Mouse (Mus musculus) heart, embryonic 15.5 days (tissue): ENCODE results near the gene Naa80. TPM values are rescaled to one million over a fixed set of nuclear protein-coding genes. Genes with fewer than 3 reads are reported as not detected.
A peak's percentile ranks its signal among the peaks of the same experiment; 100 is the strongest.

Experiments used
- ATAC-seq: fragments of 200-750 bp; cut with Nextera tagmentation; replicated peaks from 2 replicates; pipeline ENCODE4 v1.8.0; 2017; ENCODE audit warnings: low read depth, moderate TSS enrichment; ENCODE audit not compliant: insufficient number of reproducible peaks, insufficient read depth, low FRiP score
- H3K27ac ChIP-seq: fragments of 300-500 bp; sonication (generic); 2 replicates; pipeline ENCODE4 v1.5.1; 2015; ENCODE audit warnings: mild to moderate bottlenecking, inconsistent platforms
- H3K27me3 ChIP-seq: fragments of 300-500 bp; sonication (generic); 2 replicates; pipeline ENCODE4 v1.6.1; 2015; ENCODE audit warnings: inconsistent platforms
- H3K36me3 ChIP-seq: fragments of 300-500 bp; sonication (generic); 2 replicates; pipeline ENCODE4 v1.6.1; 2015; ENCODE audit warnings: mild to moderate bottlenecking, inconsistent platforms
- H3K4me1 ChIP-seq: fragments of 300-500 bp; sonication (generic); replicated peaks from 2 replicates; pipeline ENCODE4 v1.6.1; 2015; ENCODE audit warnings: inconsistent platforms
- H3K4me2 ChIP-seq: fragments of 300-500 bp; sonication (generic); 2 replicates; pipeline ENCODE4 v1.6.1; 2015; ENCODE audit warnings: inconsistent platforms, mild to moderate bottlenecking, moderate library complexity
- H3K4me3 ChIP-seq: fragments of 300-500 bp; sonication (generic); 2 replicates; pipeline ENCODE4 v1.5.1; 2015; ENCODE audit warnings: mild to moderate bottlenecking, inconsistent platforms
- H3K9ac ChIP-seq: fragments of 300-500 bp; sonication (generic); 2 replicates; pipeline ENCODE4 v1.6.1; 2015; ENCODE audit warnings: mild to moderate bottlenecking, inconsistent platforms
- H3K9me3 ChIP-seq: fragments of 300-500 bp; sonication (generic); replicated peaks from 2 replicates; pipeline ENCODE4 v1.6.1; 2016; ENCODE audit warnings: inconsistent platforms
- WGBS: fragments of 180-500 bp; shearing (Covaris S2); methylation state at CpG from one replicate; pipeline ENCODE4 v1.1.7; 2015; ENCODE audit warnings: mixed read lengths; 5-methylcytosine and 5-hydroxymethylcytosine counted together
- polyA plus RNA-seq: library from polyadenylated mRNA; unstranded; fragments of >200 nt; fragmentation: Nextera tagmentation; extraction: Ambion mirVana; gene quantifications from 2 replicates; pipeline ENCODE4 v1.2.1, GENCODE M21; 2015

The Naa80 gene
- polyA plus RNA-seq, 1 experiment from 2014 or later = 13.4 TPM

DNA sequence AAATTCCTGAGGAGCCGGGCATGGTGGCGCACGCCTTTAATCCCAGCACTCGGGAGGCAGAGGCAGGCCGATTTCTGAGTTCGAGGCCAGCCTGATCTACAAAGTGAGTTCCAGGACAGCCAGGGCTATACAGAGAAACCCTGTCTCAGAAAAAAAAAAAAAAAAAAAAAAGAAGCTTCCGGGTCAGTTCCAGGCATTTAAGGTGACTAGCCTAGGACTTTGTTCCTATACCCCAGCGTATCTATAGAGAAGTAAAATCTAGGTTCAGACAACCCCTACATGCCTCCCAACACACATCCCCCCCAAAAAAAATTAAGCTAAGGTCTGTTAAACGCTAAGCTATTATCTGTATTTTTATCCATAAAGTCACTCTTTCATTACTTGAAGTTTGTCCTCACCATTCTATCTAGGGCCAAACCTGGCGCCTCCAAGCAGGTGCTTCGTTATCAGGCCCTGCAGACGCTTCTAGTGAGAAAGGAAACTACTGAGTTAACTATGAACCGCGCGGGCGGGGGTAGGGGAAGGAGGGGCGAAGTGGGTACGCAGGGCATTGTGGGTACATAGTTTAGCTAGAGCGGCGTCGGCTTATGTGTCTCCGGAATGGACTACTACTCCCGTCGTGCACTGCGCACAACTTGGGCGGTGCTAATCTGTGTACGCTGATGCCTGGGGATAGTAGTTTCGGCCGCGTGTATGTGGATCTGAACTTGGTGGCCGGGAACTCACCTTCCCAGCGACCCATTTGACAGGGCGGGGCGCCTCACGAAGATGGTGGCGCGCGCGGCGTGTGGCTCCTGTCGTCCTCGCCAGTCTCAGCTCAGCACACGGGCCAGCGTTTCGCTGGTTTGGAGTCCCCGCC is 8.5 kb downstream of the Naa80 start, which contains the start of gene Ifrd2:
Gene Ifrd2, plus strand, starts transcription at position 669 of the 859 bp plus-strand sequence.
- peak within 1 kb of the TSS; percentile 79 for H3K4me2 ChIP-seq
- H3K9ac ChIP-seq = peak within 1 kb of the TSS; percentile 62
- peaks cover 27% of the 10 kb centered on the region for H3K36me3 ChIP-seq
- H3K9me3 ChIP-seq = no peaks in the 10 kb centered on the region
- H3K4me3 ChIP-seq = peak within 1 kb of the TSS; percentile 64
- peak; percentile 96 for ATAC-seq
- peaks cover 44% of the 10 kb centered on the region for H3K4me1 ChIP-seq
- H3K27ac ChIP-seq = peak within 1 kb of the TSS; percentile 56
- WGBS = 11% methylated on average over 46 of the region's 46 CpGs
- H3K27me3 ChIP-seq = no peaks in the 10 kb centered on the region

DNA sequence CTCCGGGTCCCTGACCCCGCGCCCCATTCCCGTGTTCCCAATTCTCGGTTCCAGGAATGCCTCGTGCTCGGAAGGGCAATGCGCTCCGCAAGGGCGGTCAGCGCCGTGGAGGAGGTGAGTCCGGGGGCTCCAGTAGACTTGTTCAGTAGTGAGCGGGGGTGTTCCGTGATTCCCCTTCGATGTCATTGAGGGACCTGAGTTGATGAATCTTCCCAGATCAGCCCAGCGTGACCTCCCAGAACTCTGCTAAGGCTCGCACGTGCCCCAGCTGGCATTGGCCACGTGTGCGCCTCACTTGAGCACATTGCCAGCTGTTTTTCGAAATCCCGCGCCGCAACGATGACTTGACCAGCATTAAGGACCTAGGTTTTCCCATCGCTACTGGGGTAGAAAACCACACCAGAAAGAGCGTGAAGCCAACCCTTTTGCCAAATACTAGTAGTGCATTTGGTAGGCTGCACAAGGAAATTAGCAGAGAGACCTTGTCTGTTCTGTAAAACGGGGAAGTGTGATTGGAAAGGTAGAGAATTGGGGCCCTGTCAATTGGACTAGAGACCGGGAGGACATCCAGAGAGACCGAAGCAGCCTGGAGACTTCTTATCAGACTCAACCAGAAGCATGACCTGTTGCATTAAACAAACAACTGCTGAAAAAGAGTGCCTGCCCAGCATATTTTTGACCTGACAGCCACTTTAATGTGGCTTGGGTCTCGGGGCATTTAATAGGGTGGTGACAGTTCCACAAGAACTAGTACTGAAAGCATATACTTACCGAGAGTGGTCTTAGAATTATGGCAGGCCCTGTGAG is 9.3 kb downstream of the Naa80 start:
- H3K4me3 ChIP-seq = peak overlapping the region; percentile 64
- peaks cover 31% of the 10 kb centered on the region for H3K36me3 ChIP-seq
- peaks cover 47% of the 10 kb centered on the region for H3K4me1 ChIP-seq
- no peaks in the 10 kb centered on the region for H3K9me3 ChIP-seq
- no peaks in the 10 kb centered on the region for H3K27me3 ChIP-seq
- 1% methylated on average over 33 of the region's 33 CpGs for WGBS
- H3K4me2 ChIP-seq = peak overlapping the region; percentile 79
- no peak; the same call in none of the 2 replicates for ATAC-seq
- peak overlapping the region; percentile 56 for H3K27ac ChIP-seq
- peak overlapping the region; percentile 62 for H3K9ac ChIP-seq

DNA sequence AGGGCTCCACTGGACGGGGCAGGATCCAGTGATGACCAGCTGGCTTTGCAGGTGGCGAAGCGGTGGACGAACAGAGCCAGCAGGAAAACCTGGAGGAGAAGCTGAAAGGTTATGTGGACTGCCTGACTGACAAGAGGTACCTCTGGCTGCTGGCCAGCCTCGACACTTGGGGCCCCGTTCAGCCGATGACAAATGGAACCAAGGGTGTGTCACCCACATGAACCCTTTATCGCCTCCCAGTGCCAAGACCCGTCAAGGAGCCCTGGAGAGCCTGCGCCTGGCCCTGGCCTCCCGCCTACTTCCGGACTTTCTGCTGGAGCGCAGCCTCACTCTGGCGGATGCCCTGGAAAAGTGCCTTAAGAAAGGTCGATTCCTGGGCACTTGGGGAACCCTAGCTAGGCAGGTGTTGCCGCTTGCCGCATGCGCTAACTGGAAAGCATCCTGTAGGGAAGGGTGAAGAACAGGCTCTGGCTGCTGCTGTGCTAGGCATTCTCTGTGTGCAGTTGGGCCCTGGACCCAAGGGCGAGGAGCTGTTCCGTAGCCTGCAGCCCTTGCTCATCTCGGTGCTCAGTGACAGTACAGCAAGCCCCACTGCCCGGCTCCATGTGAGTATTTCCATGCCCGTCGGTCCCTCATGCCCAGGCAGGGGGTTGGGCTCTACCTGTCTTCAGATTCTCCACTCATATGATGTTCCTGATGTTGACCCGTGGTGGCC is 11.5 kb downstream of the Naa80 start:
- Histone ChIP-seq H3K4me3 (no peak overlapping the region), H3K9me3 (no peaks in the 10 kb centered on the region), H3K36me3 (peaks cover 29% of the 10 kb centered on the region), H3K4me2 (peak overlapping the region; percentile 19; the same call in 1 of the 2 replicates), H3K27ac (peak overlapping the region; percentile 76), H3K9ac (no peak overlapping the region; the same call in 1 of the 2 replicates), H3K4me1 (peaks cover 64% of the 10 kb centered on the region), H3K27me3 (no peaks in the 10 kb centered on the region)
- ATAC-seq = no peak
- 61% methylated on average over 25 of the region's 25 CpGs for WGBS

DNA sequence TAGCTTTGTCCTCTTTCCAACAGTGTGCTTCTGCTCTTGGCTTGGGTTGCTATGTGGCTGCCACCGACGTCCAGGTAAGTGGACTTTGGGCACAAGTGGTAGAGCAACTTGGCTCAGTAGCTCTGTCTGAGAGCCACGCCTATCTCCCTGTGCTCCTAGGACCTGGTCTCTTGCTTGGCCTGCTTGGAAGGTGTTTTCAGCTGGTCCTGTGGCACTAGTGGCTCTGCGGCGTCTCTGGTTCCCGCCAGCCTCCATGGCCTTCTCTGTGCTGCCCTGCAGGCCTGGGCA is 12.0 kb downstream of the Naa80 start:
- no peak for ATAC-seq
- 98% methylated on average over 6 of the region's 6 CpGs for WGBS
- H3K27me3 ChIP-seq = no peaks in the 10 kb centered on the region
- no peak overlapping the region for H3K4me3 ChIP-seq
- peaks cover 67% of the 10 kb centered on the region for H3K4me1 ChIP-seq
- peaks cover 29% of the 10 kb centered on the region for H3K36me3 ChIP-seq
- H3K9ac ChIP-seq = no peak overlapping the region; the same call in 1 of the 2 replicates
- no peaks in the 10 kb centered on the region for H3K9me3 ChIP-seq
- H3K4me2 ChIP-seq = no peak overlapping the region
- H3K27ac ChIP-seq = peak overlapping the region; percentile 76; the same call in 1 of the 2 replicates

DNA sequence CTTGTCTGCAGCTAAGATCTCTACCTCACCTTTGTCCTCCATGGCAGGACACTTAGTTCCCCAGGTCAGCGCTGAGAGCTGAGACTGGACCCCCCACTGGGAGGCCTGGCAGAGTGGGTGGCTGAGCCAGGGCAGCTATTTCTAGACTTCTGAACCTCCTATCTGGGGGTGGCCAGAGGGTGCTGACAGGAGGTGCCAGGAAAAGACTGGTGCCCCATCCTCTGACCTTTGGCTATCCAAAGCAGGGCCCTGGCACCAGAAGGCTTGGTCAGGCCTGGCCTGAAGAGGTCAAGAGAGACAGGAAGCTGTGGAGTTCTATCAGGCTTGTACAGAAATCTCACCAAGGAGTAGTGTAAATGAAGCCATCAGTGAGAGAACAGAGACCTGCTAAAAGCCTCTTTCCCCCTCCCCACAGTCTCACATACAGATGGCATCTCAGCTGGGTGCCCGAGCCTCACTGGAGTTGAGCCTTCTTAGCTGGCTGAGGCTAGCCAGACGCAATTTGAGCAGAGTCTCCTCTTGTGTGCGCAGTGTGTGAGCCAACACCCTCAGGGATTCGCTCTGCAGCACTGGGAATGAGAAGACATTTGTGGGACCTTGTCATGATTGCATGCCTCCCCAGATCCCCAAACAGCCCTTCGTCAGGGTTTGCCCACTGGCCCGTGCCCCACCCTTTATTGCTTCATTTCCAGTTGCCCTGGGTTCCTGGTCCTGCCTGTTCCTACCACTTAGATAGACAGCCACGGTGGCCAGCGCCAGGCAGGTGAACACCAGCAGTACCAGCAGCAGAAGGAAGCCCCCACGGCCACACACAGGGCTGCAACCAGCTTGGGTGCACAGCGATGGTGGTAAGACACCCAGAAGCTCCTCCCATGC is 14.7 kb downstream of the Naa80 start:
- Histone ChIP-seq H3K4me3 (no peak overlapping the region), H3K9ac (peak overlapping the region; percentile 20), H3K9me3 (no peaks in the 10 kb centered on the region), H3K4me1 (peaks cover 82% of the 10 kb centered on the region), H3K27me3 (no peaks in the 10 kb centered on the region), H3K4me2 (peak overlapping the region; percentile 10; the same call in 1 of the 2 replicates), H3K27ac (peak overlapping the region; percentile 73), H3K36me3 (peaks cover 29% of the 10 kb centered on the region)
- WGBS = 77% methylated on average over 11 of the region's 11 CpGs
- ATAC-seq = no peak

DNA sequence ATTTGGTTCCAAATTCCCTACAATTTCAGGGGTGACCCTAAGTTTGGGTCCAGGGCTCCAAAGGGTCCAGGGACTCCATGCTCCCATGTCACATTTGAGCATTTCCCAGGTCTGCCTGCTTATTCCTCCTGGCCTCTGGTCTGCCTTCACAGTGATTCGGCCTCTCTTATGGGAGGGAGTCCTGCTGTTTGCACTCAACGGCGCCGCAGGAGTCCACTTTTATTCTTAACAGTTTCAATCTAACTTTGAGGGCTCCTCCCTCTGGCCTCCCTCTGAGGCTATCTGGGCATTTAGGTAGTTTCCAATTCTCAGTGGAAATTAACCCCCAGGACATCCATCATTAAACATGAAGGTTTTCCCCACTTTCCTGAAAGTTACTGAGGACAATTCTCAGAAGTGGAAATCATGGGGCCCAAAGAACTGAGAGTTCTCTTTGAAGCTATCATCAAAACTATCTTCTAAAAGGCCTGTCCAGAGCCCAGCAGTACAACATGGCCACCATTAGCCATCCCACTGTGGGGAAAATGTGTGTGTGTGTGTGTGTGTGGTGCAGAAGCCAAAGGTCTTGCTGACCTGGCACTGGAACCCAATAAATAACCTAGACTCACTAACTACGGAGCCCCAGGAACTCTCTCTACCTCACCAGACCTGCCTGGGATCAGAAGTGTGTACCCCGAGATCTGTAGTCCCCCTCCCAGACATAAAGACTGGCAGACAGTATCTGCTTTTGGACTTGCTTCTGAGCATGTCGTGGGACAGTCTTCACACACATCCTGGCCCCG is 15.8 kb downstream of the Naa80 start:
- H3K27ac ChIP-seq = peak overlapping the region; percentile 73
- H3K4me1 ChIP-seq = peaks cover 71% of the 10 kb centered on the region
- peaks cover 29% of the 10 kb centered on the region for H3K36me3 ChIP-seq
- ATAC-seq = no peak
- no peak overlapping the region for H3K4me2 ChIP-seq
- H3K4me3 ChIP-seq = no peak overlapping the region
- H3K9me3 ChIP-seq = no peaks in the 10 kb centered on the region
- peaks cover 7% of the 10 kb centered on the region; the same call in 1 of the 2 replicates for H3K27me3 ChIP-seq
- WGBS = 78% methylated on average over 8 of the region's 8 CpGs
- no peak overlapping the region for H3K9ac ChIP-seq

DNA sequence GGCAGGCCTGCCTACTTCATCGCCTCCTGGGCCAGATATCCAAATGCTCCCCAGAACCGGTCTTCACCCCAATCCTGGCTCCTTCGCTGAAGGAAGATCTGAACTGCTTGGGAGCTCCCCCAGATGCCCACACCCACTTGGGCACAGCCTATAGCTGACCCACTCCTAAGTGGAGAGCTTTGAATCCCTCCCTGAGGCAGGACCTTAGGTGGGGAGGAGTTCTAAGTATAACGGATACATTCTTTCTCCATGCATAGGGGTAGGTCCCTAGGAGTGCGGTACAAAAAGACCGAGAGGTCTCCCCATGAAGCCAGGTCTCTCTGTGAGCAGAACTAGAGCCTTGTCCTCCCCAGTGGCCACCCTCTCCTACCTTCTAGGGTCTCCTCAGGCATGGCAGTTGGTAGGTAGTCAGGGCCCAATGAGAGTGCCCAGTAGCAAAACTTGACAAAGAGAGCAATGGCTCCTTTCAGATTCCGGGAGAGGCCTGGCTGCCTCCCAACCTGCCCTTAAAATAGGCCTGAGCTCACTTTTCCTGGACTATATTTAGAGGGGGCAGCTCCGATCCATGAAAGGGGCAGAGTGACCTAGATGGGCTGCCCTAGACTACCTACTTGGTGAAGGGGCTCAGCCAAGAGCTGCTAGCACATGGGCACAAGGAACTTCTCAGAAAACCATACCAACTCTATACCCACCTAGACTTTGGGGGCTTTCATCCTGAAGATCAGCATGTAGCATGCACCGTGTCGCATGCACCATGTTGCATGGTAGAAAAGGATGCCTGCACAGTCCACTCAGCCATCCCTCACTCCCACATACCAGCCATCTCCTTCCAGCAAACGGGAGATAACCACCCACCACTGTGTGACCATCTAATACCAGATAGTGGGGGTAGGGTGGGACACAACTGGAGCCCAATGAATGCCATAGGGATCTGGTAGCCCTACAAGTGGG is 18.2 kb downstream of the Naa80 start:
- H3K36me3 ChIP-seq = peaks cover 15% of the 10 kb centered on the region
- H3K9me3 ChIP-seq = no peaks in the 10 kb centered on the region
- ATAC-seq = peak; percentile 86
- H3K4me1 ChIP-seq = peaks cover 54% of the 10 kb centered on the region
- peaks cover 15% of the 10 kb centered on the region for H3K27me3 ChIP-seq
- H3K9ac ChIP-seq = peak overlapping the region; percentile 45
- H3K4me2 ChIP-seq = peak overlapping the region; percentile 61
- H3K4me3 ChIP-seq = peak overlapping the region; percentile 43
- H3K27ac ChIP-seq = peak overlapping the region; percentile 94
- WGBS = 51% methylated on average over 11 of the region's 11 CpGs

DNA sequence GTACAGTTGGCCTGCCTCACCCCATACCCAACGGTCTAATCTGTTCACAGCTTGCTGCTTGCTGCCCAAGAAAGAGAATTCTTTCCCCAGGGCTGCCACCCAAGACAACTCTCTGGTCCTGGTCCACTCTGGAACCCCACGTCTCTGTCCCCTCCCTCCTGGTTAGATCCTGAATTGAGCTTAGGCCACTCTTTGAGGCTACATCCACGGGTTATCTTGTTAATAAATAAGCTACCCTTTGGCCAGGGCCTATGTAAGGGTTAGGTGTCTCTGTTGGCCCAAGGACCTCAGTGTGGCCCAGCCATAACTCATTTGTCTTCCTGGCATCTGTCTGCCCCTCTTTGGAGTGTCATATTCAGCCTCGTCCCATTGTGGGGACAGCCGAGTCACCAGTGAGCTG is 19.7 kb downstream of the Naa80 start:
- Histone ChIP-seq H3K9ac (no peak overlapping the region), H3K4me1 (peaks cover 49% of the 10 kb centered on the region), H3K27me3 (peaks cover 15% of the 10 kb centered on the region), H3K4me3 (no peak overlapping the region), H3K9me3 (no peaks in the 10 kb centered on the region), H3K27ac (no peak overlapping the region), H3K36me3 (peaks cover 6% of the 10 kb centered on the region; the same call in 1 of the 2 replicates), H3K4me2 (no peak overlapping the region)
- no peak for ATAC-seq
- 81% methylated on average over 5 of the region's 5 CpGs for WGBS

DNA sequence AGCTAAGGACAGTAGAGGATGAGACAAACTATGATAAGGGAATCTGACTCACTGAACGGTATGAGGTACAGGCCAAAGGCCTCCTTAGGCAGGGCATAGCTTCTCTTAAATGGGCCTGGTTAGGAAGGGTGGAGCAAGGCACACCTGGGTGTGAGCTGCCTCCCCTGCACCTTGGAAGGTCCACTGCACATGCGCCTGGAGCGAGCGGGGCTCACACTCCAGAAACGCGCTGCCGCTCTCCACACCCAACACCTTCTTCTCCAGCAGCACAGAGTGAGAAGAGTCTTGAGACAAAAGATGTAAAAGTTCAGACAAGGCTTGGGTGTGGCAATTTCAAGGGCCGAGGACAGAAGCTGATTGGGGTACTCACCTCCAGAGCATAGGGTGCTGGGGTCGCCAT is 20.7 kb downstream of the Naa80 start:
- H3K36me3 ChIP-seq = no peaks in the 10 kb centered on the region
- H3K27ac ChIP-seq = no peak overlapping the region
- H3K27me3 ChIP-seq = peaks cover 15% of the 10 kb centered on the region
- peaks cover 42% of the 10 kb centered on the region for H3K4me1 ChIP-seq
- H3K4me2 ChIP-seq = no peak overlapping the region
- no peak overlapping the region for H3K4me3 ChIP-seq
- H3K9ac ChIP-seq = no peak overlapping the region
- 86% methylated on average over 9 of the region's 9 CpGs for WGBS
- no peaks in the 10 kb centered on the region for H3K9me3 ChIP-seq
- ATAC-seq = no peak
